Mouse (Mus musculus) heart, postnatal 0 days (tissue): ENCODE data around the gene Dync1li1.
A peak's percentile ranks its signal among the peaks of the same experiment; 100 is the strongest.

Experiments
- CTCF ChIP-seq: IDR thresholded peaks from 2 replicates; pipeline ENCODE4 v1.5.1; 2016; ENCODE audit warnings: antibody characterized with exemption, control low read depth, low read depth
- EP300 ChIP-seq: IDR thresholded peaks from 2 replicates; pipeline ENCODE4 v1.6.1; 2016; ENCODE audit warnings: antibody characterized with exemption, low read depth

DNA sequence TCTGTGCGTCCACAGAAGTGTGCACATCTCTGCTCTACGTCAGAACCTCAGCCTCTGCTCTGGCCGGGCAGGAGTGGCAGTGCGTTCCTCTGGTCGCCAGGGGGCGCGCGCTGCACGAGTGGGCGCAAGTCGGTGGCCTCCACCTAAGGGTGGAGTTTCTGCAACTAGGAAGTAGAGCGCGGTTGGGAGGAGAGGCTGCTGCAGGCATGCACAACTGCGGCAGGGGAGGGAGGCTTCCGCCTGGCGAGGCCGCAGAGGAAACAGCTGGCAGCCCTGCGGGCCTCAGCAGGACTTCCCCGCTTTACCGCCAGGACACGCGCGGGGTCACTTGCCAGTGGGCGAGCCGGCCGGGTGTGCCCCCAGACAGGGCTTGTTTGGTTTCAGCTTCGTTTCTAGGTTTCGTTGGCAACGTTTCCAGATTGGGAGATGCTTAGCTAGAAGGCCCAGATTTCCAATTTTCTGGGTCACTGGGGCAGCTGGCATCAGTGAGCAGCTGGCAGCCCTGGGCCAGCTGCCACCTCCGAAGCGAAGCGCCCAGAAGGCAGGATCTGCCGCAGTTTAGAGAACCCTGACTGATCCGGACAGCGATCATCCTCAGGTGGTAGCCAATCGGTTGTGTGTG lies 64.4 kb downstream of the Dync1li1 start:
- peak; percentile 99 for TF ChIP-seq CTCF
- TF ChIP-seq EP300: no peak
